Mouse (Mus musculus): ENCODE measurements around the gene Sars2. TPM values are rescaled to one million over a fixed set of nuclear protein-coding genes. Genes with fewer than 3 reads are reported as not detected.

The Sars2 gene
- polyA plus RNA-seq, 1 experiment from 2014 or later = 20.9 TPM

DNA sequence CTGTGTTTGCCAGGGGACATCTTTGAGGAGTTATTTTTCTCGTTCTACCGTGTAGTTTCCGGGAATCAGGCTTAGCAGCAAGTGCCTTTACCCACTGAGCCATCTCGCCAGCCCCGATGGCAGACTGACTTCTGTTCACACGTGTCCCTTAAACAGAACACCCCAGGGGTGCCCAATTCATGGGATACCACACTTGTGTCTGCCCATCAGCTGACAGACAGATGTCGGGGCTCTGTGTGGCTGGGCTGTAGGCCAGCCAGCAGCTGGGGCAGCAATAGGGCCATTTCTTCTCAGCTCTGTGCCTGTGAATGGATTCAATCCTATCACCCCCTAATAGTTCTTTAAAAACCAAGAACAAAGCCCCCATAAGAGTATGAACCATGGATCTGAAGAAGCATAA lies 33.3 kb downstream of the Sars2 start:
- ATAC-seq (replicated peaks; ENCODE audit: insufficient number of reproducible peaks, low FRiP score, low TSS enrichment) = no peak
- Histone ChIP-seq H3K27ac (ENCODE audit: low read depth, low read length) (no peak overlapping the region), H3K4me1 (ENCODE audit: control insufficient read depth, insufficient read depth, low read length) (peaks cover under 1% of the 10 kb centered on the region), H3K9me3 (replicated peaks; ENCODE audit: control insufficient read depth, low read length) (no peaks in the 10 kb centered on the region), H3K9ac (ENCODE audit: low read depth, low read length) (no peak overlapping the region), H3K4me3 (ENCODE audit: low read depth, low read length) (no peak overlapping the region), H3K27me3 (ENCODE audit: control insufficient read depth, insufficient read depth, low read length) (no peaks in the 10 kb centered on the region), H3K36me3 (ENCODE audit: control insufficient read depth, insufficient read depth, low read length) (peaks cover 4% of the 10 kb centered on the region; the same call in 1 of the 2 replicates), H3K4me2 (no peak overlapping the region)
- 87% methylated on average over 7 of the region's 7 CpGs for WGBS (ENCODE audit: insufficient replicate concordance)

DNA sequence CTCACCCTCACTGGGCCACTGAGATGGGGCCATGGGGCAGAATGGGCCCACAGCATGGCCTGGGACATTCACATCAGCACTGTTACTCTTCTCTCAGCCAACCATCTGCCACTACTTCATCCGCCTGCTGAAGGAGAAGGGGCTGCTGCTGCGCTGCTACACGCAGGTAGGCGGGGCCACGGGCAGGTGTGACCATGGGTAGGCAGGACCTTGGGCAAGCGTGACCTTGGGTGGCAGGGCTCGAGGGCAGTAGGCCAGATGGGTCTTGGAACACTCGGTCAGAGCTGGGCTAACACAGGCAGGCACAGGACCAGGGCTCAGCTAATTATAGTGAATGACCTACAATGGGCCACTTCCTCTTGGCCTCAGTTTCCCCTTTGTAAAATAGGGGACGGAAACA lies 37.0 kb downstream of the Sars2 start:
- H3K9ac ChIP-seq (ENCODE audit: low read depth, low read length) = no peak overlapping the region
- no peaks in the 10 kb centered on the region; the same call in 1 of the 2 replicates for H3K36me3 ChIP-seq (ENCODE audit: control insufficient read depth, insufficient read depth, low read length)
- ATAC-seq (replicated peaks; ENCODE audit: insufficient number of reproducible peaks, low FRiP score, low TSS enrichment) = no peak
- H3K9me3 ChIP-seq (replicated peaks; ENCODE audit: control insufficient read depth, low read length) = no peaks in the 10 kb centered on the region
- no peak overlapping the region for H3K4me2 ChIP-seq
- peaks cover 7% of the 10 kb centered on the region for H3K4me1 ChIP-seq (ENCODE audit: control insufficient read depth, insufficient read depth, low read length)
- H3K4me3 ChIP-seq (ENCODE audit: low read depth, low read length) = no peak overlapping the region
- H3K27ac ChIP-seq (ENCODE audit: low read depth, low read length) = no peak overlapping the region
- WGBS (ENCODE audit: insufficient replicate concordance) = 73% methylated on average over 9 of the region's 9 CpGs
- no peaks in the 10 kb centered on the region for H3K27me3 ChIP-seq (ENCODE audit: control insufficient read depth, insufficient read depth, low read length)

DNA sequence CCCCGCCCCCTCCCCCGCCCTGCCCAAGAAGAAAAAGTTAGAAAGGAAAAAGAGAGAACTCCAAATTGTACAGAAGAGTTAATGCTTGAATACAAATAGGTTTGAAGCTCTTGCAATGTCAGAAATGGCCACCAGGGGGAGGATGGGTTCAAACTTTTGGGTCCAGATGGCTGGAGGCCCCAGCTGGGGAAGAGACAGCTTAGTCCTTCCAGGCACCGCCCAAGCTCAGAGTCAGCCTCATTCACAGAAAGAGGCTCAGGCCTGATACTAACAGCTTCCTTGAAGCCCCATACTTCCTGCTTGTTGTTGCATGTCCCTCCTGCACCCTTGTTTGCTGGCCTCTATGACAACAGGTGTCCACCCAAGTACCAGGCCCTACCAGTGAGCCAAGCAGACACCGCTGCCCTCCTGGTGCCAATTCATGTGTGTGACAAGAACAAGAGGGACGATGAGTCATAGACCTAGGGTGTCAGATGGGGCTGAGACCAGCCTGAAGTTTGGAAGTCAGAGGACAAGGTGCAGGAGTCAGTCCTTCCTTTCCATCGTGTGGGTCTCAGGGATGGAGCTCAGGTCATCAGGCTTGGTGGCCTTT lies 38.4 kb downstream of the Sars2 start:
- H3K36me3 ChIP-seq (ENCODE audit: control insufficient read depth, insufficient read depth, low read length) = no peaks in the 10 kb centered on the region; the same call in 1 of the 2 replicates
- no peak overlapping the region for H3K9ac ChIP-seq (ENCODE audit: low read depth, low read length)
- no peak overlapping the region for H3K4me3 ChIP-seq (ENCODE audit: low read depth, low read length)
- H3K4me1 ChIP-seq (ENCODE audit: control insufficient read depth, insufficient read depth, low read length) = peaks cover 7% of the 10 kb centered on the region
- H3K27ac ChIP-seq (ENCODE audit: low read depth, low read length) = no peak overlapping the region
- no peaks in the 10 kb centered on the region for H3K9me3 ChIP-seq (replicated peaks; ENCODE audit: control insufficient read depth, low read length)
- no peaks in the 10 kb centered on the region for H3K27me3 ChIP-seq (ENCODE audit: control insufficient read depth, insufficient read depth, low read length)
- no peak for ATAC-seq (replicated peaks; ENCODE audit: insufficient number of reproducible peaks, low FRiP score, low TSS enrichment)
- WGBS (ENCODE audit: insufficient replicate concordance) = 45% methylated on average over 6 of the region's 6 CpGs
- no peak overlapping the region for H3K4me2 ChIP-seq

DNA sequence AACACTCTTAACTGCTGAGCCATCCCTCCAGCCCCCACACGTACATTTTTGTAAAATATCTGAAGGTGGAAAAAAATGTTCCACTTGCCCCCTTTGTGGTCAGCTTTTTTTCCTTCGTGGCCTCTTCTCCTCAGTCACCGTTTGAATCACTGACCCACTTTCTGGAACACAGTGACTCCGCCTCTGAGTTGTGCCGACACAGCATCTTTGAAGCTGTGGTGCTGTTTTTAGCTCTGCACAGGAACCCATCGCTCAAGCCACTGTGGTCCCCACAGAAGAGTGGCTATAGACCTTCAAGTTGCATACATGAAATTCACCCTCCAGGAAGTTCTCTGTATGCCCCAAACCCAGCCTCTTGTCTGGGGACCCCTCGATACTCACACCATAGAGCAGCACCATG lies 39.1 kb downstream of the Sars2 start:
- Histone ChIP-seq H3K4me3 (ENCODE audit: low read depth, low read length) (no peak overlapping the region), H3K9me3 (replicated peaks; ENCODE audit: control insufficient read depth, low read length) (no peaks in the 10 kb centered on the region), H3K27ac (ENCODE audit: low read depth, low read length) (no peak overlapping the region), H3K4me1 (ENCODE audit: control insufficient read depth, insufficient read depth, low read length) (peaks cover 7% of the 10 kb centered on the region), H3K9ac (ENCODE audit: low read depth, low read length) (no peak overlapping the region), H3K4me2 (no peak overlapping the region), H3K27me3 (ENCODE audit: control insufficient read depth, insufficient read depth, low read length) (no peaks in the 10 kb centered on the region), H3K36me3 (ENCODE audit: control insufficient read depth, insufficient read depth, low read length) (no peaks in the 10 kb centered on the region; the same call in 1 of the 2 replicates)
- WGBS (ENCODE audit: insufficient replicate concordance) = 69% methylated on average over 7 of the region's 7 CpGs
- no peak for ATAC-seq (replicated peaks; ENCODE audit: insufficient number of reproducible peaks, low FRiP score, low TSS enrichment)

DNA sequence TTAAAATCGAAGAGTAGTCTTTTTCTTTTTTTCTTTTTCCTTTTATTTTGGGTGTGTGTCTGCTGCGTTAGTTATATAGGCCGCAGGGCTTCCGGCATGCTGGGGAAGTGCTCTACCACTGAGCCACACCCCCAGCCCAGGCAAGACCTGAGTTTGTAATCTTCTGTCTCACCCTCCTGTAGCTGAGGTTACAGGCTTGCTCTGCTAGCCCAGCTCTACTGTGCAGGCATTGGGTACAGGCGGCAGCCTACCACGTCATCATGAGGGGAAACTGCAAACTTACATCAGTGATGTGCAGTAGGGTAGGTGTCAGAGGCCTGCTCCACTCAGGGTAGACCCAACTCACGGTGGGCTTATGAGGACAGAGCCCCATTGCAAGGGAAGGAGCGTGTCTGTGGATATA lies 39.5 kb downstream of the Sars2 start:
- Histone ChIP-seq H3K27me3 (ENCODE audit: control insufficient read depth, insufficient read depth, low read length) (no peaks in the 10 kb centered on the region), H3K9ac (ENCODE audit: low read depth, low read length) (no peak overlapping the region), H3K36me3 (ENCODE audit: control insufficient read depth, insufficient read depth, low read length) (no peaks in the 10 kb centered on the region; the same call in 1 of the 2 replicates), H3K4me1 (ENCODE audit: control insufficient read depth, insufficient read depth, low read length) (peaks cover 7% of the 10 kb centered on the region), H3K27ac (ENCODE audit: low read depth, low read length) (no peak overlapping the region), H3K4me3 (ENCODE audit: low read depth, low read length) (no peak overlapping the region), H3K4me2 (no peak overlapping the region), H3K9me3 (replicated peaks; ENCODE audit: control insufficient read depth, low read length) (no peaks in the 10 kb centered on the region)
- no peak for ATAC-seq (replicated peaks; ENCODE audit: insufficient number of reproducible peaks, low FRiP score, low TSS enrichment)
- 84% methylated on average over 8 of the region's 8 CpGs for WGBS (ENCODE audit: insufficient replicate concordance)

- Histone ChIP-seq H3K27me3 (ENCODE audit: control insufficient read depth, insufficient read depth, low read length) (no peaks in the 10 kb centered on the region), H3K36me3 (ENCODE audit: control insufficient read depth, insufficient read depth, low read length) (no peaks in the 10 kb centered on the region; the same call in 1 of the 2 replicates), H3K27ac (ENCODE audit: low read depth, low read length) (no peak overlapping the region), H3K9ac (ENCODE audit: low read depth, low read length) (no peak overlapping the region), H3K4me3 (ENCODE audit: low read depth, low read length) (no peak overlapping the region), H3K4me2 (no peak overlapping the region), H3K9me3 (replicated peaks; ENCODE audit: control insufficient read depth, low read length) (no peaks in the 10 kb centered on the region), H3K4me1 (ENCODE audit: control insufficient read depth, insufficient read depth, low read length) (peaks cover 6% of the 10 kb centered on the region)
- WGBS (ENCODE audit: insufficient replicate concordance) = 77% methylated on average over 4 of the region's 5 CpGs
- no peak for ATAC-seq (replicated peaks; ENCODE audit: insufficient number of reproducible peaks, low FRiP score, low TSS enrichment)
Observed at GRCm38 (mm10) chr7:28785161-28785560, 43.4 kb downstream of the Sars2 start.

GRCm38 (mm10) chr7:28787884-28788283 lies 46.1 kb downstream of the Sars2 start:
- Histone ChIP-seq H3K9me3 (replicated peaks; ENCODE audit: control insufficient read depth, low read length) (no peaks in the 10 kb centered on the region), H3K4me3 (ENCODE audit: low read depth, low read length) (no peak overlapping the region), H3K4me2 (no peak overlapping the region), H3K27me3 (ENCODE audit: control insufficient read depth, insufficient read depth, low read length) (no peaks in the 10 kb centered on the region), H3K4me1 (ENCODE audit: control insufficient read depth, insufficient read depth, low read length) (no peaks in the 10 kb centered on the region), H3K9ac (ENCODE audit: low read depth, low read length) (no peak overlapping the region), H3K27ac (ENCODE audit: low read depth, low read length) (no peak overlapping the region), H3K36me3 (ENCODE audit: control insufficient read depth, insufficient read depth, low read length) (no peaks in the 10 kb centered on the region; the same call in 1 of the 2 replicates)
- no peak for ATAC-seq (replicated peaks; ENCODE audit: insufficient number of reproducible peaks, low FRiP score, low TSS enrichment)
- 96% methylated on average over 9 of the region's 9 CpGs for WGBS (ENCODE audit: insufficient replicate concordance)

GRCm38 (mm10) chr7:28788307-28789195 lies 46.8 kb downstream of the Sars2 start, which contains the start of gene Rinl:
Rinl (plus strand) TSS chr7:28788969.
- WGBS (ENCODE audit: insufficient replicate concordance) = 65% methylated on average over 5 of the region's 5 CpGs
- H3K27ac ChIP-seq (ENCODE audit: low read depth, low read length) = no peak within 1 kb of the TSS
- no peaks in the 10 kb centered on the region for H3K9me3 ChIP-seq (replicated peaks; ENCODE audit: control insufficient read depth, low read length)
- no peak within 1 kb of the TSS for H3K4me2 ChIP-seq
- no peaks in the 10 kb centered on the region for H3K27me3 ChIP-seq (ENCODE audit: control insufficient read depth, insufficient read depth, low read length)
- ATAC-seq (replicated peaks; ENCODE audit: insufficient number of reproducible peaks, low FRiP score, low TSS enrichment) = no peak
- H3K4me1 ChIP-seq (ENCODE audit: control insufficient read depth, insufficient read depth, low read length) = no peaks in the 10 kb centered on the region
- no peak within 1 kb of the TSS for H3K4me3 ChIP-seq (ENCODE audit: low read depth, low read length)
- no peak within 1 kb of the TSS for H3K9ac ChIP-seq (ENCODE audit: low read depth, low read length)
- no peaks in the 10 kb centered on the region; the same call in 1 of the 2 replicates for H3K36me3 ChIP-seq (ENCODE audit: control insufficient read depth, insufficient read depth, low read length)
